Mouse (Mus musculus) c-Kit-positive CD71-negative TER-119-negative erythroid progenitor cells, embryonic 14.5 days (primary cell): ENCODE results near the gene Atp23.

Experiments
- DNase-seq: peaks from one replicate; pipeline ENCODE4 v3.0.0-alpha.2; 2013; ENCODE audit warnings: low read depth

The Atp23 gene

DNA sequence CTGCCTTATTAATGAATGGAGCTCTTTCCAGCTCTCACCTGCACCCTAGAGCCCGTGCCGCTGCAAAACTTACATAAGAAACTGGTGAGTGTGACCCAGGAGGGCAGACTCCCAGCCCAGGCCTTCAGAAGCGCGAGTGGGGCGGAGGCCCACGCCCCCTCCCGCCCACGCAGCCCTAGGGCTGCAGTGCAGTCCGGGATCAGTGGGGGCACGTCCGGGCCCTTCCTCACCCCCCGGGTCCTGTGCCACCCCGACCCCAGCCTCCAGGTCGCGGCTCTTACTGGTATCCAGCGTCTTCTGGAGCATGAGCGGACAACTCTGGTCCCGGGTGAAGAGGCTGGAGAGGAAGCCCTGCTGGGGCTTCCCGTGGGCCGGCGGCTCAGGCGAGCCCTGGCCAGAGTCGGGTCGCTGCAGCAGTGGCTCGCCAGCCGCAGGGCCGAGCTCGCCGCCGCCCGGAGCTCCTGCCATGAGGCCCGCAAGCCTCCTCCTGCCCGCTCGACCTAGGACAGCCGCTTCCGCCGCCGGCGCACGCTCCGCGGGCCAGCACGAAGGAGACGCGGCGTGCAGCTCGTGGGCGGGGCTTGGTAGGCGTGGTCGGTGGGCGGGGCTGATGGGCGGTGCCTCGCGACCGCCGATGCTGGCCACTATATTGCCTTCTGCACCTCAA is at the start of gene Atp23:
Gene Atp23 (minus strand): TSS at position 535 of the 667 bp plus-strand sequence.
- peak; percentile 64 for DNase-seq

DNA sequence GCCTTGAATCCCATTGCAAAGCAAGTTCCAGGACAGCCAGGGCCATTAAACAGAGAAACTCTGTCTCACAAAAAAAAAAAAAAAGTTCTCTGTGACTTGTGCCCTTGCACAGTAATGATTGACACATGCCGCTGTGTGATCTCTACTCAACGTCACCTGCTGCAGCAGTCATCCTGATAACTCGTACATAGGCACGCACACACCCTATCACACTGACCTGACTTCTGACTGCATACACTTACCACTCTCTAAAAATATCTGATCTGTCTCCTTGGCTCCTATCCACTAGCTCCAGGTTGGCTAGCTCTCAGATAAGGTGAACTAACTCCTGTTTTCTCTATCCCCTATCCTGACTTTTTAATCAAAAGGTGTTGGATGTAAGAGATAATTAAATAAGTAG is 49.4 kb upstream of the Atp23 start:
- no peak for DNase-seq

DNA sequence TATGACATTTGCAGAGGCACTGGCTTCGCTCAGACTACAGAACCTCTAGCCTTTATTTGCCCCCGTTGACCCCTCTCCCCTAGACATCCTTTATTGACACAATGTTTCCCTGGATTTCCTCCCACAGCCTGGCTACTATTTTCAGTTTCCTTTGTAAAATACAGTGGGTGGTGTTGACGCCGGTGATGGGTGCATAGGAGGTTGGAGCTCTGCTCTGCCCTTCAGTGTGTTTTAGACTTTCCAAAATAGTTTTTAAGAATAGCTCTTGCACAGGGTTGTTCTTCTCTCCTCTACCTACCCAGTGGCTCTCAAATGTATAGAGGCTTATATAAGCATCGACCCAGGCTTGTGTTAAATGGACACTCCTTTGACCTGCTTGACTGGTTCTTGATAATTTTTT is 48.7 kb upstream of the Atp23 start:
- DNase-seq: no peak

DNA sequence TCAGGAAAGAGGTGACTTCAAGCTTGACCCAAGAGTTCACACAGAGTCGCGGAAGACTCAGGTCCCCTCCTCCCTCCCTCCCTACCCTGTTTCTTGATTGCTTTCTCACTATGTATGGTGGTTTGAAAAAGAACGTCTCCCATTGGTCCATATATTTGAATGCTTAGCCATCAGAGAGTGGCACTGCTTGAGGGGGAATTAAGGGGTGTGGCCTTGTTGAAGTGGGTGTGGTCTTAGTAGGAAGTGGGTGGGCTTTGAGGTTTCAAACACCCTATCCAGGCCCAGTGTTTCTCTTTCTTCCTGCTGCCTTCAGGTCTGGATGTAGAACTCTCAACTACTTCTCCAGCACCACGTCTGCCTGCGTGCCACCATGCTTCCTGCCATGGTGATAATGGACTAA is 44.4 kb upstream of the Atp23 start:
- no peak for DNase-seq

DNA sequence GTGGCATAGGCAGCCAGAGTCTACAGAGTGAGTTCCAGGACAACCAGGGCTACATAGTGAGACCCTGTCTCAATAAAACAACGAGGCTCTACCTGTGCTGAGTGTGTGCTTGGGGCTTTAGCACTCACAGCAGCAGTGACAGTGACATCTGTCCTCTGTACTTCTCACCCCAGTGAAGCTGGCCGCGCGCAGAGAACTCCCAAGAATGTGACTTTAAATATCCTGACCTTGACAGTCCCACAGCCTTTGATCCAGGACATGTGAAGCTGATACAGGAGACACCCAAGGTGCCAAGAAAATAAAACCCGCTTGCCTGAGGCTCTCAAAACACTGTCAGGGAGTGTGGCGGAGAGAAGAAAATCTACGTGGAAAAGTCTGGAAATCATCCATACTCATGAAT is 39.8 kb upstream of the Atp23 start:
- DNase-seq: no peak

DNA sequence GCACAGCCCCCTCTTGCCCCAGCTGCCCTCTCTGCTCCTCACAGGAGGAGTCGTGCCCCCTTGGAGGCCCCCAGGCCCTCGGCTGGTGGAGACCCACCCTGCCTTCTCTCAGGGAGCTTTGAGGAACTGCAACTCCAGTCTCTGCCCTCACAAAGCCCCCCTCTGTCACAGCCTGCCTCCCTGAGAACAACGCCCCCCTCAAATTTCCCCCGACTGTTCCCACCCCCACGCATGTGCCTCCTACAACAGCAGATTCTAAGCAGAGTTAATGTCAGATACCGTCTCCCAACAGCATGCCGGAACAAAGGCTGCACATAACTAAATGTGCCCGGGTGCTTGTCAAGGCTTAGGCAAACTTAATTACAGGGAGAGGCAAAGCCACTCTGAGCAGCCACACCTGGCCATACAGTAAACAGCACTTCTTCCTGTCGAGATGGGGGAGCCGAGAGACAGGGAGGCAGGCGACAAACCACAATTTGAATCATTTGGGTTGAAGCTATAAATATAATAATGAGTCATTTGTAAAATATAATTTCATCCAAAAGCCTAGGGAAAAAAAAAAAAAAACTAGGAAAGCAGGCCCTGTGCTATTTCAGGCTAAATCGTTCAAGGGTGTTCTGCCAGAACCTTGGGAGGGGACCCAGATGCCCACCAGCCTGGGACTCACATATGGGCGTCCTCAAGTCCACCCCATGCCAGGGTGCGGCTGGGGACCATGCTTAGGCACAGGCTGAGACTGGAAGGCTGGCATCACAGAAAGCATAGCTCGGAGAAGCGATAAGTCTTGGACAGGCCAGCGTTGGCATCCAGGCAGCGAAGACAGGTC is 34.6 kb upstream of the Atp23 start:
- DNase-seq: no peak

DNA sequence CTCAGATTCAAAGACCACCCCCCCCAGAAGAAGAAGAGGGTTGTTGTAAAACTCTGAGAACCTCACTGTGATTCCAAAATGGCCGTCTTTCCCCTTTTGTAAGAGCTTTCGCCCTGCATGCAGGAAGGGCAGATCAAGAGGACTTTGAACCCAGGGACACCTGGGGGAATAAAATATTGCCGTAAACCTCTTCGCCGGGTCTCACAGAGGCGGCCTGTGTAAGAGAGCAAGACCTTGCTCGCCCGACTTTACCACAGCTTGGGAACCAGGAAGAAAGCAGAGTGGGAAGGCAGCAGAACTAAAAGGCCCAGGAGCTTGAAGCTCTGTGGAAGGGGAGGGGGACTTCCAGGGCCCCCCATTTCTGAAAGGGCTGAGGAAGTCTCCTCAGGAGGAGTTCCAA is 34.0 kb upstream of the Atp23 start:
- no peak for DNase-seq

DNA sequence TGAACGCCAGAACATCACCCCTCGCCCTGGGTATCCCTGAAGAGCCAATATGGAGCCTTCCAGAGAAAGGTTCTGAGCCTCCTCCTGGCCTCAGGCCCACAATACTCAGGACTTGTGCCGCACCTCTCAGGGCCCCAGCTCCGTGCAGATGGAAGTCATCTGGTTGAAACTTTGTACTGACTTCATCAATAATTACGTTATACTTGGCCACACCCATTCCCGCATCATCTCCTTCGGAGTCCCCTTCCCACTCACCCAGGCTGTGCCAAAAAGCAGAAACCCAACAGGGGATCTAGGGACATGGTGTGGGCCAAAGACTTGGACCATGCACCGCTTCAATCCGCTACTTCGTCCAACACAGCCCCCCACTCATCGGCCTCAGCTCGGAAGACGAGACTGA is 33.4 kb upstream of the Atp23 start:
- no peak for DNase-seq

DNA sequence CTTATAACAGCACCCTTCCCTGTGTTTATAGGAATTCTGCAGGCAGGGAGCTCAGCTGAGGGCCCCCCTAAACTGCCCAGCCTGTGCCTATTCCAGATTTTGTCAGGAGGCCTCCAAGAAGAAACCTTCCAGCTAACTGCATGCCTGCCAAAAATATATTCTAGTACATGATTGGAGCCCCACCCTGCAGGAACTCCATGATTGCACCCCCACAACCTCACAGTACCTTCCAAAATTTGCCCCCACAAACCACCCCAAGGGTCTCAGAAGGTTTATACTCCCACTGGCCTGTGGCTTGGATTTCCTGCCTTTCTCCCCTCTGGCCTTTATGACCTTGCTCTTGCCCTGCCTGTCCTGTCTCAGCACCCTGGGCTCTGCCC is 30.6 kb upstream of the Atp23 start:
- DNase-seq: no peak

DNA sequence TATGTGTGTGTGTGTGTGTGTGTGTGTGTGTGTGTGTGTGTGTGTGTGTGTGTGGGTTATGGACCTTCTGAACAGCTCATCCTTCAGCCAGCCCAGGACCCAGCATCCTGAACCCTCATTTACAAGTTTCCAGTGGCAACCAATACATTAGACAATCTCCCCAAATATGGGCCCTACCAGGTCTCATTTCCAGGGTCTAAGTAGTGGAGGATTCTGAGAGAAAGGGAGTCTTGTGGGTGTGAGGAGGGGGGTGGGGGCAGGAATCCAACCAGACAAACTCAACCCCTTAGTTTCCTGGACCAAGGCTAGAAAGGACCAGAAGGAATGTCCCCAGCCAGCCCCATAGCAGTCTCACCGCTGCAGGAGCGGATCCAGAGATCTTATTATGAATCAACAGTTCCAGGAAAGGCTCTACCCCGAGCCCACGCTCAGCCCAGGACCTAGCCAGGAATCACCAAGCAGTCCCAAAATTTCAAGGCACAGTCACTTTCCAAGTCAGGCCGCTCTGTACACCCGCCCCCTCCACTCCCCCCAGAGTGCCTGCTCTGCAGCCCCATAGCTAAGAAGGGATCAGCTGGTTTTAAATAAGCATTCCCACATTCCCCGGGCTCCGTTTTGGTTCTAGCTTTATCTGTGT is 30.1 kb upstream of the Atp23 start:
- DNase-seq: no peak

DNA sequence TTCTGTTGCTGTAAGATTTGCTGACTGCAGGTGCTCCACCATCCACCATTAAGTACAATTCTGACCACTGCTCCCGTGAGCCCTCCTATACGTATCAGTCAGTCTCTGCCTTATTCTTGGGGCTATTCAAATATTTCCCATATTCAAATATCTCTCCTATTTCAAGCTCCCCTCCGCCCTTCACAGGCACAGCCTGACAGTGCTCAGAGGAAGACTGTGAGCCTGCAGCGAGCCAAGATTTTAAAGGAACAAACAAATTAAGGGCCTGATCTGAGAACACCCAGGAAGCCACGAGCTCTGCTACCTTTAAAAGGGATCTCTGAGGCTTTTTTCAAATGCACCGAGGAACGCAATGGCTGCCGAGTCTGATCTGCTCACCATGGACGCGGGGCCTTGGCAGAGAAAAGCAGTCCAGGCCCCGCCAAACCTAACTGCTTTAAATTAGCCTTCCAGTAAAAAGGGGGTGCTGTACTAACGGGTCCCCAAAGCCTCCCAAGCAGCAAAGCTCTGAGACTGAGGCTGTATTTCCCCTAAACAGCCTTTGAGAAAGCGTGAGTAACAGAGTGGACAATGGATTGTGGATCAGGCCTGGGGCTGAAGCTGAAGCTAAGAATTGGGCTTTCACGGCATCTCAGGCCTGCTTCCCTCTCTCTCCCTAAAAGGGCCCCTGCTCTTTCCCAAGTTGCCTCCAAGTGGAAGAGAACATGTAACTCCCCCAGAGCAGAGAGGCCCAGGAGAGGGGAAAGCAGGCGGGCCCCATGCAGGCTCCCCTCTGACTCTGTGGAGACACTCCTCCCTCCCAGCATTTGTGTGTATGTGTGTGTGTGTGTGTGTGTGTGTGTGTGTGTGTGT is 29.3 kb upstream of the Atp23 start:
- no peak for DNase-seq

DNA sequence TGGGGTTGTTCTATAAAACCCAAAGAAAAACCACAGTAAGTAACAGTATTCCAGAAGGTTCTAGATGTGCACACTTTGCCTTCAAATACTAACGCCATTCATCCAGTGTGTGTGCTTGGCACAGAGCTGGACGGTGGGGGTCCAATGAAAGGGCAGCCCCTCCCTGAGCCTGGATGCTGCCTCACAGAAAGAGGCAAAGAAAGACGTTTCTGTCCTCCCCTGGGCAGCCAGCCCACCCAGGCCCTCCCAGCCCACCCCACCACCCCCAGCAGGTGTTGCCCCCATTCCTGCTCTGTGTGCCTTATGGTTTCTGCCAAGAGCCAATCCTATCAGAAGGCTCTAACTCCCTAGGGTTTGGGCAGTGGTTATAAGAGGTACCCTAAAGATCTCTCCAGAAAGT is 28.4 kb upstream of the Atp23 start:
- no peak for DNase-seq

DNA sequence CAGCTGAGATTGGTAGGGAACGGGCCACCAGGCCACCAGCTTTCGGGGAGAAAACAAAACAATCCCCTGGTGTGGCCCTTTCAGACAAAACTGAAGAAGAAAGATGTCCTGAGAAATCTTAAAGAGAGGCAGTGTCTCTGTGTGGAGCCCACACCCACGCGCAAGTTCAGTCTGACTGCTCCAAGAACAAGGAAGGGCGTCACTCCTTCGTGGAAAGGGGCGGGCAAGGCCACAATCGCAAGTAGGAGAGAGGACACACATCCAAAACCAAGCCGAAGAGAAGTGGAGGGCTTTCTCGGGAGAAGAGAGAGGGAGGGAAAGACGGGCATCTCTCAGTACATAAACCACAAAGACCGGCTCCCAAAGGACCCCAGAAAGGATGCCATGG is 27.7 kb upstream of the Atp23 start:
- DNase-seq: no peak

DNA sequence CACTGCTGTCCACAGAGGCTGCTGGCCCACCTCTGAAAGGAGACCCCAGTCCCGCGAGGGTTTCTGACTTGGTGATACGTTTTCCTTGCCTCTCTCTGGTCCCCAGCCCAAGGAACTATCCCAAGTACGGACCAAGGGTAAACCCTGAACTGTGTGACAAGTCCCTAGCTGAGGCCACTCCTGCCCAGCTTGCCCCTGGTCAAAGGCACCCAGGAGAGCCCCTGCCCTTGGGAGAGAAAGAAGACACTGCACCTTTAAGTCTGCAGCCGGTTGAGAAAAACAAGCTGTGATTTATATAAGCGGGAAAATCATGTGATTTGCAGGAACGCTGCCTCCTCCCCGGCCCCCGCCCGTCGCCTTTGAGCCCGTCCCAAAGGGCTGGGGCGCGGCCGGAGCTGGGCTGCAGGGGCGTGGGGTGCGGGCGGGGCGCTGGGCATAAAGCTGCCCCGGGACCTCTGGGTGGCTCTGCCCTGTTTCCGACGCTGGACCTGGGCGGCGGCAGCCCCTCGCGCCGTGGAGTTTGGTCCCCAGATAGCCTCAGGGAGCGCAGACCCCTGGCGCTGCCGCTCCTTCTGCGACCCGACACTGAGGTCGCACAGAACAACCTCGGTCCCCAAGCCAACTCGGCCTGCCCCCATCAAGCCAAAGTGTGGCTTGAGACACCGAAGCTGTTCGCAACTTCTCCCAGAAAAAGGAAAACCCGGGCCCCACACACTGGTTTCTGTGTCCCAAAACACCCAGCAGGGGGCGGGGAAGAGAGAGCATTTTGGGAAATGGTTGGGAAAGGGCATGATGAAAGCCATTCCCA is 27.1 kb upstream of the Atp23 start:
- DNase-seq: no peak

DNA sequence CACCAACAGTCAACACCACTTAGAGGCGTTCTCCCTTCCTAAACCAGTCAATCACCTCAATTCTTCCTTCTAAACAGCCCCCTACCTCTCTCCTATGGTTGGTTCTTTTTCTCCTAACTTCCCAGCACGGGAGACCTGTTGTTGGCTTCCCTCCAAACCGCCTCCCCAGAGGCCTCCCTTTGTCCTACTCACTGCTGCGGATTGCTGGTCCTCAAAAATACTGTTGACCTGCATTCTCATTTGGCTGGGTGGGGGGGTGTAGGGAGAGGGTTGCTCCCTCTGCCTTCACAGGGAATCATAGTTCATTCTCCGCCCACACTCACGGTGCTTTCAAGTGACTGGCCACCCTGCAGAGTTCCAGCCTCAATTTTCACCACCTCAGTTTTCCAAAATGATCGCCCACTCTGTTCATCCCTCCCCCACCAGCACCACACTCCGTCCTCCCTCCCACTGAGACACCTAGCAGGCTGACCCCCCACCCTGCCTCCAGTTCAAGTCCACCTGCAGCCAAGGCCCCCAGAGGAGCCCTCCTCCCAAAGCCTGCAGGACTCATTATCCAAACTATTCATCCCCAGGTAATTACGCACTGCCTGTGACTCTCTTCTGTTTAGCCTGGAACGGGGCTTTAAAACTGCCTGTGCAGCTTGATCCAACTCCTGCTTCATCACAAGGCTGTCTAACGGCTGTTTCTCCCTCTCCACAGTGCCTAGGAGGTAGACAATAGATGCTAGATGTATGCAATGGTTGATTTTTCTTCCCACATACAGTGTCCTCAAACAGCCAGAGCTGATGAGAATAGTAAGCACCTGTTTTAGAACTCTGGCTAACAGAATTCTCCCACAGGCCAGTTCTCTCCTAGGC is 26.2 kb upstream of the Atp23 start:
- no peak for DNase-seq

DNA sequence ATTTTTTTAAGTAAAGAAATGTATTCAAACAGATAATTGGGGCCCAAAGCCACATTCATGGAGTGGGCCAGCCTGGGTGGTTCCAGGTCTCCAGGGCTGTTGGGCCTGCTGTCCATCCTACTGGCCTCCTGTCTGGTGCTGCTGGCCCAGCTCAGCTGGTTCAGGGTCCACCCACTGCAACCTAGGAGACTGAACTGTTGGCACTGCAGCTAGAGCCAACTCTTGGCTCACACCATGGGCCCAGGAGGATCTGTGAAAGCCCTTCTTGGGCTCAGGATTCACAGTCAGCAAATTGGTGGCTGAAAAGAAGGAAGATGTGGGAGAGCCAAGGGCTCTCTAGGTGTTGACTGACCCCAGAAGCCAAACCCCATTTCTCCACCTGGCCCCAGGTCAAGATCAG is 24.2 kb upstream of the Atp23 start:
- no peak for DNase-seq

DNA sequence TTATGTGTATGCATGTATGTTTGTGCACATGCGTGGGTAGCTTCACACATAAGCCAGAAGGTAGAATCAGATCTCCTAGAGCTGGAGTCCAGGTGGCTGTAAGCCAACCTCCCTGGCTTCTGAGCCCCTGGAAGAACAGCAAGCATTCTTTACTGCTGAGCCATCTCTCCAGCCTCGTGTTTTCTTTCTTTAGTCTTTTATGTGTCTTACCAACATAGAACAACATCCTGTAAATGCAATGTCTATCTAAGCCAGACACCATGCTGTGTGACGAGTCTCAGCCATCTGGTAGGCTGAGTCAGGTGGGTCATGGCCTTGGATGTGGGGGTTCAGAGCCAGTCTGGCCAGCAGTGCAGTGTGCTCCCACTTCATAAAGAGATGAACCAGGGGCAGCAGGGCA is 22.9 kb upstream of the Atp23 start:
- DNase-seq: no peak

DNA sequence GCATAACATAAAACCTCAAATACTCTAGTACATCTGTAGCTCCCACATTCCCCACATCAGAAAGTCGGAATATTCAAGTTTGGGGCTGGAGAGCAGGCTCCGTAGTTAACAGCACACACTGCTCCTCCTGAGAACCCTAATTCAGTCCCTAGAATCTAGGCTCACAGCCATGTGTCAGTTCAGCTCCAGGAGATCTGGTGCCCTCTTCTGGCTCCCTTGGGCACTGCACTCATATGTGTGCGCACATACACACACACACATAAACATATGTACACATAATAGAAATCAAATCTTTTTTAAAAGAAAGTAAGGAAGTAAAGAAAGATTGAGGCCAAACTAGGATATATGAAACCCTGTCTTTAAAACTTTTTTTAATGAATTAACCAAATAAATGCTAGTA is 19.1 kb upstream of the Atp23 start:
- DNase-seq: no peak

DNA sequence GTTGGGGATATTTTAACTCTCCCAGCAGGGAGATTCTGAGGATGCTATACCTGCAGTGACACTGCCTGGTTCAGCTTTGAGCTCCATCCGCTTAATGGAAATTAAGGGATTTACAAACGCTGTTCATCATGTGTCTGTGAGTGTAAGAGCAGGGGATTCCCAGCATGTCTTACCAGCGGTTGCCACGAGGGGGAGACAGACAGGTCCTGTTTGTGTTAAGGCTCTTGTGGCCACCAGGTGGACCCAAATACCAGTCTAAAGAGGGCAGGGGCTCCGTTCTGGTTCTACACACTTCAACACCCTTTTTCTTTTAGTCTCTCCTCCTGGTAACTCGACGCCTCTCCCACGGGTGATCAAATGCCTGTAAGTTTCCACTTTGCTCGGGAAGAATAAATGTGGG is 17.9 kb upstream of the Atp23 start:
- DNase-seq: peak; percentile 92

DNA sequence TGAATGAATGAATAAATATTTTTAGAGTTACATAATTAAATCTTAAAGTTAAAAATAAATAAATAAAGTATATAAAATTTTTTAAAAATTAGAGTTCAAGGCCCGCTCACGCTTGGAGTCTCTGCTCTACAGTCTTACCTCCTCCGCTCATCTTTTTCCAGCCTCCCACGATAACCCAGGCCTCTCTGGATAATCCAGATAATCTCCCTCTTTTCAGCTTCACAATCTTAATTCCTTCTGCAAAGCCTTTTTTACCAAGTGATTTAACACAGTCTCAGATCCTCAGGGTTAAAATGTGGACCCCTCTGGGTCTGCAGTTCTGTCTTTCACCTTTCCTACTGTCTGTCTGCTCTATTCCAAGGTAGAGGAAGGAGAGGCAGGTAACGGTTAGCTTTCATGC is 13.1 kb upstream of the Atp23 start:
- no peak for DNase-seq

DNA sequence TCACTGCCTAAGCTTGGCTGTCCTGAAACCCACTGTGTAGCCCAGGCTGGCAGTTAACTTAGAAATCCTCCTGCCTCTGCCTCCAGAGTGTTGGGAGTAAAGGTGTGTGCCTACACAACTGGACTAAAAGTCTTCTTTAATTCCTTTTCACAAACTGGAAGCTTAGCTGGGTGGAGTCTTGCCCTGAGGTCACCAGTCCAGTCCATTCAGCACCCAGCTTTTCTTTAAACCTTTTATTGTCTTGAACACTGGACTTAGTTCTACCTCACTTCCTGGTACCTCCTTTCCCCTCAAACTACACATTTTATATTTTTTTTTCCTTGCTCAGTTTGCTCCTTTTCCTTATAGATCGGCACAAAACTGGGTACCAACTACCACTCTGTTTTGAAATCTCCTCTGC is 10.3 kb upstream of the Atp23 start:
- no peak for DNase-seq
